Mouse (Mus musculus): ENCODE data around the gene Slc43a2. TPM values are rescaled to one million over a fixed set of nuclear protein-coding genes. Genes with fewer than 3 reads are reported as not detected.

Slc43a2 gene
- polyA plus RNA-seq, 1 experiment from 2014 or later, result 5.9 TPM

- Histone ChIP-seq H3K4me3 (ENCODE audit: low read depth, low read length) (no peak overlapping the region), H3K9me3 (ENCODE audit: control insufficient read depth, low read length) (no peaks in the 10 kb centered on the region), H3K9ac (ENCODE audit: low read depth, low read length) (peak overlapping the region; percentile 12; the same call in 1 of the 2 replicates), H3K4me2 (replicated peaks; ENCODE audit: low read depth, low read length) (no peak overlapping the region), H3K27ac (ENCODE audit: low read depth, low read length) (peak overlapping the region; percentile 43; the same call in 1 of the 2 replicates), H3K27me3 (ENCODE audit: control insufficient read depth, insufficient read depth, low read length) (no peaks in the 10 kb centered on the region), H3K4me1 (replicated peaks; ENCODE audit: control insufficient read depth, insufficient read depth, low read length) (peaks cover 12% of the 10 kb centered on the region), H3K36me3 (ENCODE audit: control insufficient read depth, insufficient read depth, low read length) (no peaks in the 10 kb centered on the region)
- 13% methylated on average over 10 of the region's 10 CpGs for WGBS
- ATAC-seq (ENCODE audit: low FRiP score), result 0 out of 2 replicates have a peak, but pooled peaks have one; percentile 29
- DNase-seq (ENCODE audit: low spot score), result peak; percentile 34
Observed at GRCm38 (mm10) chr11:75572301-75572791, 40.9 kb downstream of the Slc43a2 start.

GRCm38 (mm10) chr11:75572854-75573650, 41.6 kb downstream of the Slc43a2 start:
- Histone ChIP-seq H3K4me2 (replicated peaks; ENCODE audit: low read depth, low read length) (no peak overlapping the region), H3K27ac (ENCODE audit: low read depth, low read length) (peak overlapping the region; percentile 43), H3K36me3 (ENCODE audit: control insufficient read depth, insufficient read depth, low read length) (no peaks in the 10 kb centered on the region), H3K9me3 (ENCODE audit: control insufficient read depth, low read length) (no peaks in the 10 kb centered on the region), H3K4me1 (replicated peaks; ENCODE audit: control insufficient read depth, insufficient read depth, low read length) (peaks cover 12% of the 10 kb centered on the region), H3K9ac (ENCODE audit: low read depth, low read length) (peak overlapping the region; percentile 12; the same call in 1 of the 2 replicates), H3K4me3 (ENCODE audit: low read depth, low read length) (no peak overlapping the region), H3K27me3 (ENCODE audit: control insufficient read depth, insufficient read depth, low read length) (no peaks in the 10 kb centered on the region)
- WGBS, result 11% methylated on average over 12 of the region's 12 CpGs
- DNase-seq (ENCODE audit: low spot score), result peak; percentile 95
- ATAC-seq (ENCODE audit: low FRiP score), result peak; percentile 86

- Histone ChIP-seq H3K4me2 (replicated peaks; ENCODE audit: low read depth, low read length) (no peak overlapping the region), H3K4me3 (ENCODE audit: low read depth, low read length) (no peak overlapping the region), H3K9me3 (ENCODE audit: control insufficient read depth, low read length) (no peaks in the 10 kb centered on the region), H3K9ac (ENCODE audit: low read depth, low read length) (no peak overlapping the region), H3K4me1 (replicated peaks; ENCODE audit: control insufficient read depth, insufficient read depth, low read length) (peaks cover 12% of the 10 kb centered on the region), H3K36me3 (ENCODE audit: control insufficient read depth, insufficient read depth, low read length) (no peaks in the 10 kb centered on the region), H3K27ac (ENCODE audit: low read depth, low read length) (no peak overlapping the region), H3K27me3 (ENCODE audit: control insufficient read depth, insufficient read depth, low read length) (no peaks in the 10 kb centered on the region)
- ATAC-seq (ENCODE audit: low FRiP score), result no peak
- no peak for DNase-seq (ENCODE audit: low spot score)
- WGBS, result 84% methylated on average over 5 of the region's 5 CpGs
Observed at GRCm38 (mm10) chr11:75574378-75575123, 43.1 kb downstream of the Slc43a2 start.

- H3K27ac ChIP-seq (ENCODE audit: low read depth, low read length), result no peak overlapping the region
- H3K36me3 ChIP-seq (ENCODE audit: control insufficient read depth, insufficient read depth, low read length), result no peaks in the 10 kb centered on the region
- H3K27me3 ChIP-seq (ENCODE audit: control insufficient read depth, insufficient read depth, low read length), result no peaks in the 10 kb centered on the region
- no peaks in the 10 kb centered on the region for H3K9me3 ChIP-seq (ENCODE audit: control insufficient read depth, low read length)
- peaks cover 12% of the 10 kb centered on the region for H3K4me1 ChIP-seq (replicated peaks; ENCODE audit: control insufficient read depth, insufficient read depth, low read length)
- ATAC-seq (ENCODE audit: low FRiP score) (no peak), DNase-seq (ENCODE audit: low spot score) (no peak)
- H3K4me2 ChIP-seq (replicated peaks; ENCODE audit: low read depth, low read length), result no peak overlapping the region
- H3K9ac ChIP-seq (ENCODE audit: low read depth, low read length), result no peak overlapping the region
- no peak overlapping the region for H3K4me3 ChIP-seq (ENCODE audit: low read depth, low read length)
- 74% methylated on average over 9 of the region's 9 CpGs for WGBS
Observed at GRCm38 (mm10) chr11:75575560-75576123, 44.1 kb downstream of the Slc43a2 start.

- no peaks in the 10 kb centered on the region for H3K4me1 ChIP-seq (replicated peaks; ENCODE audit: control insufficient read depth, insufficient read depth, low read length)
- ATAC-seq (ENCODE audit: low FRiP score) (no peak), DNase-seq (ENCODE audit: low spot score) (no peak)
- H3K9ac ChIP-seq (ENCODE audit: low read depth, low read length), result no peak overlapping the region
- no peaks in the 10 kb centered on the region for H3K27me3 ChIP-seq (ENCODE audit: control insufficient read depth, insufficient read depth, low read length)
- WGBS, result 81% methylated on average over 5 of the region's 5 CpGs
- H3K4me3 ChIP-seq (ENCODE audit: low read depth, low read length), result no peak overlapping the region
- H3K27ac ChIP-seq (ENCODE audit: low read depth, low read length), result no peak overlapping the region
- H3K9me3 ChIP-seq (ENCODE audit: control insufficient read depth, low read length), result no peaks in the 10 kb centered on the region
- H3K4me2 ChIP-seq (replicated peaks; ENCODE audit: low read depth, low read length), result no peak overlapping the region
- no peaks in the 10 kb centered on the region for H3K36me3 ChIP-seq (ENCODE audit: control insufficient read depth, insufficient read depth, low read length)
Observed at GRCm38 (mm10) chr11:75578609-75579008, 47.1 kb downstream of the Slc43a2 start.

- no peak overlapping the region for H3K4me3 ChIP-seq (ENCODE audit: low read depth, low read length)
- H3K27ac ChIP-seq (ENCODE audit: low read depth, low read length), result no peak overlapping the region
- H3K4me2 ChIP-seq (replicated peaks; ENCODE audit: low read depth, low read length), result no peak overlapping the region
- 93% methylated on average over 7 of the region's 7 CpGs for WGBS
- no peaks in the 10 kb centered on the region for H3K9me3 ChIP-seq (ENCODE audit: control insufficient read depth, low read length)
- H3K4me1 ChIP-seq (replicated peaks; ENCODE audit: control insufficient read depth, insufficient read depth, low read length), result no peaks in the 10 kb centered on the region
- no peak for DNase-seq (ENCODE audit: low spot score)
- ATAC-seq (ENCODE audit: low FRiP score), result no peak
- no peaks in the 10 kb centered on the region for H3K27me3 ChIP-seq (ENCODE audit: control insufficient read depth, insufficient read depth, low read length)
- no peaks in the 10 kb centered on the region for H3K36me3 ChIP-seq (ENCODE audit: control insufficient read depth, insufficient read depth, low read length)
- H3K9ac ChIP-seq (ENCODE audit: low read depth, low read length), result no peak overlapping the region
Observed at GRCm38 (mm10) chr11:75581495-75582149, 50.1 kb downstream of the Slc43a2 start.

- H3K4me1 ChIP-seq (replicated peaks; ENCODE audit: control insufficient read depth, insufficient read depth, low read length), result no peaks in the 10 kb centered on the region
- no peak for ATAC-seq (ENCODE audit: low FRiP score)
- WGBS, result 73% methylated on average over 2 of the region's 2 CpGs
- H3K36me3 ChIP-seq (ENCODE audit: control insufficient read depth, insufficient read depth, low read length), result no peaks in the 10 kb centered on the region
- H3K9me3 ChIP-seq (ENCODE audit: control insufficient read depth, low read length), result no peaks in the 10 kb centered on the region
- H3K9ac ChIP-seq (ENCODE audit: low read depth, low read length), result no peak overlapping the region
- no peak overlapping the region for H3K27ac ChIP-seq (ENCODE audit: low read depth, low read length)
- no peak overlapping the region for H3K4me2 ChIP-seq (replicated peaks; ENCODE audit: low read depth, low read length)
- H3K4me3 ChIP-seq (ENCODE audit: low read depth, low read length), result no peak overlapping the region
- no peak for DNase-seq (ENCODE audit: low spot score)
- no peaks in the 10 kb centered on the region for H3K27me3 ChIP-seq (ENCODE audit: control insufficient read depth, insufficient read depth, low read length)
Observed at GRCm38 (mm10) chr11:75583521-75583920, 52.0 kb downstream of the Slc43a2 start.

- Histone ChIP-seq H3K4me1 (replicated peaks; ENCODE audit: control insufficient read depth, insufficient read depth, low read length) (peaks cover 5% of the 10 kb centered on the region; the same call in 1 of the 2 replicates), H3K27ac (ENCODE audit: low read depth, low read length) (no peak overlapping the region), H3K27me3 (ENCODE audit: control insufficient read depth, insufficient read depth, low read length) (no peaks in the 10 kb centered on the region), H3K4me3 (ENCODE audit: low read depth, low read length) (no peak overlapping the region), H3K9me3 (ENCODE audit: control insufficient read depth, low read length) (no peaks in the 10 kb centered on the region), H3K4me2 (replicated peaks; ENCODE audit: low read depth, low read length) (no peak overlapping the region), H3K9ac (ENCODE audit: low read depth, low read length) (no peak overlapping the region), H3K36me3 (ENCODE audit: control insufficient read depth, insufficient read depth, low read length) (no peaks in the 10 kb centered on the region)
- ATAC-seq (ENCODE audit: low FRiP score) (no peak), DNase-seq (ENCODE audit: low spot score) (no peak)
- WGBS, result 84% methylated on average over 4 of the region's 4 CpGs
Observed at GRCm38 (mm10) chr11:75585061-75585460, 53.6 kb downstream of the Slc43a2 start.
